Mouse (Mus musculus) liver, embryonic 14.5 days (tissue): ENCODE results near the gene Sfmbt2.

Experiments
- CTCF ChIP-seq: IDR thresholded peaks from 2 replicates; pipeline ENCODE4 v1.5.1; 2016; ENCODE audit warnings: antibody characterized with exemption, low read depth, control low read depth
- EP300 ChIP-seq: IDR thresholded peaks from 2 replicates; pipeline ENCODE4 v1.6.1; 2016; ENCODE audit warnings: antibody characterized with exemption, low read depth

GRCm38 (mm10) chr2:10323173-10323572 is 47.1 kb upstream of the Sfmbt2 start:
- TF ChIP-seq CTCF (no peak), EP300 (no peak)
